Mouse (Mus musculus): ENCODE measurements around the gene Gm10799.
A peak's percentile ranks its signal among the peaks of the same experiment; 100 is the strongest.
"Not testable (repeated sequence)": the region's sequence is repeated elsewhere in the genome, so short reads cannot be mapped to it uniquely, and the experiment has no call there.

Gene Gm10799

GRCm38 (mm10) chr2:104068450-104068849 lies at the start of gene Gm10799:
Gm10799 (minus strand) TSS chr2:104068550.
- DNase-seq, result not testable (repeated sequence)

DNA sequence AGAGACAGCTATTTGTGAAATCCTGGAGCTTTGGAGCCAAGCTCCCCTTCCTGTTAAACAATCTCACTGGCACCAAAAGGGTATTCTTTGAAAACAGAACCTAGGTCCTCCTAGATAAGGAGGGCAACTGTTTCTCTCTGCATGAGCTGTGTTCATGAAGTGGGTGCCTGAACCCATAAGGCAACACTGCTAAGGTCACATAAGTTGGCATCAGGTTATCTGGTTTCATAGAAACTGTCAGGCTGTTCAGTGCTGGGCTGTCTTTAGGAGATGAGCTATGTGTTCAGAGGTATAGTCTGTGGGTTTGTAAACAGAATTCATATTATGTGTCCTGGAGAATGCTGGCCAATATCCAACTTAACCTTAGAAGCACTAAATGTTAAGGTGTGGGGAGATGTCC lies 48.8 kb upstream of the Gm10799 start:
- not testable (repeated sequence) for DNase-seq

- no peak for DNase-seq
These were observed 46.5 kb upstream of the Gm10799 start for GRCm38 (mm10) chr2:104114898-104115297.

DNA sequence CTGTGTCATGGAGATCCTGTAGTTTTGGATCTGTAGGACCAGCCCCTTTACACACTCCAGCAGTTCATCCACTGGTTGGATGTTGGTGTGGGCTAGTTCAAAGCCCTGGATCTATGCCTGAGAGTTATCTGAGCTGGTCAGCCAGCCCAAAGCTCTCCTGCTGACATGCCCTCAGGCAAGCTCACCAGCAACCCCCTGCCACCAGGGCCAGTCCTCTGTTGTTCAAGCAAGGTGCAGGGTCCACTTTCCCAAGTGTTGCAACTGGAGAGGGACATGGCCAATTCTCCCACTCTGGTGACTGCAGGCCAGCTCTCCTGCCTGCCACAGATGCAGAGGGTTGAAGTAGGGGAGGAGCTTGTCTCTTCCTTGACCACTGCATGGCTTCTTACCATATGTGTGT lies 45.2 kb upstream of the Gm10799 start:
- DNase-seq, result not testable (repeated sequence)

GRCm38 (mm10) chr2:104111170-104111797 lies 42.9 kb upstream of the Gm10799 start:
- not testable (repeated sequence) for DNase-seq

DNA sequence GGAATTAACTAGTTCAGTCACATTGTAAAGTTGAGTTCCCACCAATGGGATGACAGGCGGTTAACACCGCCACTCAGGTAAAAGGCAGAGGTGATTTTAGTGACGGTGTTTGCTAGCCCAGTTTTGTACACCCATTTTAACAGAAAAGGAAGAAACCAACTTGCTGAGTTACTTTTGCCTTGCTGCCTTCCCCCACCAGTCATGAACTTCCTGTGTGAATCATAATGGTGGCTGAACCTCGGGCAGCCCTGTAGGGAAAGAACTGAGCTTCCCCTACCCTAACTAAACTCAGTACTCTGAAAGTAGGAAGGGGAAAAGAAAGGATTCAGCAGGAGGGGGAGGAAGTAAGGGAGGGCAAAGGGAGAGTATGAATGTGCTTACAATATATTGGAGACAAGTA lies 41.7 kb upstream of the Gm10799 start:
- no peak for DNase-seq

DNA sequence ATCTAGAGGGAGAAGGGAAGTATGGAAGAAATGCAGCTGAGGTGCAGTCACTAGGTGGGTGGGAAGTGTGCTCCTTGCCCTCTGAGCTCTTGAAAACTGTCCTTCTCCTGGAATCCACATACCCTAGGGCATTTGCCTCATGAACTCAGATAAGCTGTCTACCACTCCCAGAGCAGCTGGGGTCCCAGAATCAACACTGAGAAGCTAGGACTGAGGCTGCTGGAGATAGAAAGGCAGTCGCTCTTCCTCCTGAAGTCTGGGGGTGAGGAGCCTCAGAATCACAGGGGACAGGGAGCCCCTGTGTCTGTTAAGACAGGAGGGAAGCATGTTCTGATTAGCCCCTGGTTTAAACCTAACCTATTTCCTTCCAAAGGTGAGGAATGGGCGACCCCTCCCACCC lies 41.2 kb upstream of the Gm10799 start:
- DNase-seq, result no peak

DNA sequence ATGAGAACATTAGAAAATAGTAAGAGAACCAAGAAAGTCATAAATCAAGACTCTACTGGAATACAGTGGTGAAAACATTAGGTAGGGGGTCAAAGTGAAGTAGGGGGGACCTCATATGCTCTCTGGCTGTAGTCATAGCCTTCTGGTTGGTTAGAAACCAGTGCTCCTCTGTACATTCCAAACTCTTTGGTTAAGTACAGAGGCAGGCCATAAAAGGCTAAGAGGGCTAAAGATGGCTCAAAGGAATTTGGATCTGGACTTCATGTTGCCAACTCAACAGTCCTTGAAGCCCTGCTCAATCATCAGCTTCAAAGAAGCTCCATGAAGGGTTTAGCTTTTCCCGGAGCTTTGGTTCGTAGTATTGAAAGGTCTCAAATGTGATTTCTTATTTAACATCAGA lies 40.7 kb upstream of the Gm10799 start:
- DNase-seq, result not testable (repeated sequence)

DNA sequence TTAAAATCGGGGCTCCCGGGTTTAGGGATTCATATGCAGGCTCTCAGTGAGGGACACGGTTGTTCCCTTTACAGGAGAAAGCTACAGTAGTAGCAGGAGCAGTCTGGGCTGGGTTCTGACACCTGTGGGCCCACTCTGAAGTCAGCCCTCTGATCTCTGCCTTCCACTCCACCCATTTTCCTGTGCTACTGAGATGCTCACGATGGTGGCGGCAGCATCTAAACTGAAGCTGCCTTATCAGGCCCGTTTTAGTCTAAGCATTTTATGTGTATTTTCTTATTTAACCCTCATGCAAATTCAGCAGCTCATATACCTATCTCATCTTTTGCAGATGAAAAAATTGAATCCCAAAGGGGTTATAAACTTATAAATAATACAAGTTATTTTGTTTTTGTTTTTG lies 36.5 kb upstream of the Gm10799 start:
- no peak for DNase-seq

- no peak for DNase-seq
These were observed 31.6 kb upstream of the Gm10799 start for GRCm38 (mm10) chr2:104099946-104100345.

- no peak for DNase-seq
These were observed 30.9 kb upstream of the Gm10799 start for GRCm38 (mm10) chr2:104099231-104099585.

DNA sequence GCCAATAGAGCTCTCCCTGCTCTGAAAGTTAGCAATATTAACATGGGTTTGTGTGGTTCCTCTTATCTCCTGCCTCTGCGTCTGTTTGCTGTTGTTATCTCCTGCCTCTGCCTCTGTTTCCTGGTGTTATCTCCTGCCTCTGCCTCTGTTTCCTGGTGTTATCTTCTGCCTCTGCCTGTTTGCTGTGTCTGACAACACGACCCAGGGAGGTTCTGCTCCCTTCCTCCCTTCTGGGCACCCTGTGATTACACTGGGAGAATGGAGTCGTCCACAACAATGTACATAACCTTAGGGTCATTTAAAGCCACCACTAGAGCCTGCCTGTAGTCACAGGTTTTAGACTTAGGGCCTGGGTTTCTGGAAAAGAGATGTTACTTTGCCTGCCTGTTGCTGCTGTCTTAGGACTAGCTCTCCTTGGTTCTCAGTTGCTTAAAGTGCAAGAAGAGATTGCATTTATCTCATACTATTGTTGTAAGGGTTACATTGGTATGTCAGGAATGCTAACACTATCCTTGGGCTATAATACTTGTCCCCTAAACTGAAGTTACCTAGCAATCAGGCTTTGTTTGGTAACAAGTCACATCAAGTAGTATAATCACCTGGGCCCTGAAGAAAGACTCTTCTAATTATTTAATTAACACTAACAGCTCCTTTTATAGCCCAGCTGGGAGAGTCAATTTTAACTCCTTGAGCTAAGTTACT lies 30.3 kb upstream of the Gm10799 start:
- no peak for DNase-seq

GRCm38 (mm10) chr2:104097396-104097795 lies 29.0 kb upstream of the Gm10799 start:
- DNase-seq, result not testable (repeated sequence)

GRCm38 (mm10) chr2:104096796-104097195 lies 28.4 kb upstream of the Gm10799 start:
- not testable (repeated sequence) for DNase-seq

DNA sequence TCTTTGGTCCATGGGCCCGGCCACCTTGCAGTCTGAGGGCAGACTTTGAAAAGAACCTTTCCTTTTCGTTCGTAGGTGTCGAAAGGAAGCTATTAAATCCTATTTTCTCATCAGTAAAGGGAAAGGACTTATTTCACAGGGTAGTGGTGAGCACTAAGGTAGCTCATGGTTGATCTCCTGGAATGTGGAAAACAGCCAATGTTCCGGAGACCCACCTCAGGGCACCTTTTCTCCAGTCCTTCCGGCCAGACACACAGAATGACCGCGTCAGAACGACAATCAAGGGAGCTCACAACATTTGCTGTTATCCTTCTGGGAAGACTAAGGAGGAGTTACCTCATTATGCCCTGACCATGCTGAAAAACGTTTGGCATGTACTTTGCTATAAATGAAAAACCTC lies 27.9 kb upstream of the Gm10799 start:
- DNase-seq, result no peak

DNA sequence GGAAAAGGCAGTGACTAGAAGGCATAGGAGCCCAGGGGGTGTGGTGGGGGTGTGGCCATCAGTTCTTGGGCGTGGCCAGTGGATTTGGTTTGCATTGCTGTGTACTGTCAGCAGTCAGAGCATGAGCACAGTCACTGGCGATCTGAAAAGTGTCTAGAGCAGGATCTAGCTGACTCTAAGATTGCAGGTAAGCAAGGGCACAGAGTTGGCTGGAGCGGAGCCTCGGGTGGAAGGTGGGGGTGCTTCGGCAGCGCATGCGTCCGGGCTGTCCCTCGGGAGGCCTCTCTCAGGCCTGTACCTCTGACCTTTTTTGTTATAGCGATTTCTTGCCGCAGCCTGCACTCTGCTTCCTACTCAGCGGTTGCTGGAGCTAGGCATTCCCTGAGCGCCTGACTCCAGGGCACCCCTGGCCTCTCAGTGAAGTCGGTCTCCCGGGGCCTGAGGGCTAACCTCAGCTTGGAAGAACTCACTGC lies 27.4 kb upstream of the Gm10799 start, which contains the start of gene Cd59a:
Gene Cd59a (plus strand): TSS at position 61 of the 473 bp plus-strand sequence.
- peak; percentile 94 for DNase-seq

GRCm38 (mm10) chr2:104093305-104093704 lies 25.0 kb upstream of the Gm10799 start:
- DNase-seq, result no peak

DNA sequence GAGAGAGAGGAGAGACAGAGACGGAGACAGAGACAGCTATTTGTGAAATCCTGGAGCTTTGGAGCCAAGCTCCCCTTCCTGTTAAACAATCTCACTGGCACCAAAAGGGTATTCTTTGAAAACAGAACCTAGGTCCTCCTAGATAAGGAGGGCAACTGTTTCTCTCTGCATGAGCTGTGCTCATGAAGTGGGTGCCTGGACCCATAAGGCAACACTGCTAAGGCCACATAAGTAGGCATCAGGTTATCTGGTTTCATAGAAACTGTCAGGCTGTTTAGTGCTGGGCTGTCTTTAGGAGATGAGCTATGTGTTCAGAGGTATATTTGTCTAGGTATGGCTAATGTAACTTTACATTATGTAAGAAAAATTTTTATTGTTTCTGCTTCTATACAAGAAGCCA lies 19.2 kb upstream of the Gm10799 start:
- DNase-seq, result not testable (repeated sequence)

GRCm38 (mm10) chr2:104084027-104084426 lies 15.7 kb upstream of the Gm10799 start:
- not testable (repeated sequence) for DNase-seq

DNA sequence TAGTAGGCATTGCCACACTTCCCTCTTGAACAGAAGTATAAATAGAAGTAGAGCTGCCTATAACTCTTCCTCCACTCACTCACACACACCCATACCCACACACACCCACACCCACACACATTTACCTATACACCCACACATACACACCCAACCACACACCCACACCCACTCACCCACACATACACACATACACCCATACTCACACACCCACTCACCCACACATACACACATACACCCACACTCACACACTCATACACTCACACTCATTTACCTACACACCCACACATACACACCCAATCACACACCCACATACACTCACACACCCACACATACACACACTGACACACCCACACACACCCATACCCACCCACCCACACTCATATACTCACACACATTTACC lies 14.1 kb upstream of the Gm10799 start:
- no peak for DNase-seq

DNA sequence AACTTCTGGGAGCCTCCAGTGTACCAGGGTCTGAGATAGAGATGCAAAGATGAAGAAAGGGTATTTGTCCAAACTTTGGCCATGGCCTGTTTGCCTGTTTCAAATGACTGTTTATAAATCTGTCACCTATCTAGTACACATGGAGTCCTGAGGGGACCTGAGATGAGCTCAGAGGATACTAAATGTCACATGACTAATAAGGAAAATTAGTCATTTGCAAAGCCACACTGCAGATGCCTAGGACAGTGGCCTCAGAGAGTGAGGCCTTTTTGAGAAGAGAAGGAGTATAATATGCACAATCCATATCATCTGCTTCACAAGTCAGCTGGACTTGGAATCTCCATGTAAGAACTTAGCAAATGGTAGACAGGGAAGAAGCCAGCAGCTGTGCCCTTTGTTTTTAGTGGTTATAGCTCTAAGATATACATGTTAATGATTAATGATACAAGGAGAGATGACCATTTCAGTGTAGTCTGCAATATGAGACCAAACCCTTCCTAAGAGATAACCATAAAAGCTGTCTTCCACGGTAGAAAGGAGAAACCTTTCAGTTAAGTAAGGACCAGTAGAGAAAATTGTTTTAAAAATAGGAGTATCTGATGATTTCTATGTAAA lies 13.2 kb upstream of the Gm10799 start:
- not testable (repeated sequence) for DNase-seq

DNA sequence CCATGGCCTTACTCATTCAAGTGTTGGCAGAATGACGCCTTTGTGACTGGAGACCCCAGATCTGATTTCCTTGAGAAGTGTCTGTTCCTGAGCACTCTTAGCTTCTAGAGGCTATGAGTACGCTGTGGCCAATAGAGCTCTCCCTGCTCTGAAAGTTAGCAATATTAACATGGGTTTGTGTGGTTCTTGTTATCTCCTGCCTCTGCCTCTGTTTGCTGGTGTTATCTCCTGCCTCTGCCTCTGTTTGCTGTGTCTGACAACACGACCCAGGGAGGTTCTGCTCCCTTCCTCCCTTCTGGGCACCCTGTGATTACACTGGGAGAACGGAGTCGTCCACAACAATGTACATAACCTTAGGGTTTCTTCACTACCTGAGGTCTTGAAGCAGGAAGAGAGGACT lies 9.9 kb upstream of the Gm10799 start:
- not testable (repeated sequence) for DNase-seq

- DNase-seq, result peak; percentile 64
These were observed 1.4 kb upstream of the Gm10799 start, which contains the start of gene Cd59b for GRCm38 (mm10) chr2:104069704-104070185. Cd59b (plus strand) TSS chr2:104069849.

DNA sequence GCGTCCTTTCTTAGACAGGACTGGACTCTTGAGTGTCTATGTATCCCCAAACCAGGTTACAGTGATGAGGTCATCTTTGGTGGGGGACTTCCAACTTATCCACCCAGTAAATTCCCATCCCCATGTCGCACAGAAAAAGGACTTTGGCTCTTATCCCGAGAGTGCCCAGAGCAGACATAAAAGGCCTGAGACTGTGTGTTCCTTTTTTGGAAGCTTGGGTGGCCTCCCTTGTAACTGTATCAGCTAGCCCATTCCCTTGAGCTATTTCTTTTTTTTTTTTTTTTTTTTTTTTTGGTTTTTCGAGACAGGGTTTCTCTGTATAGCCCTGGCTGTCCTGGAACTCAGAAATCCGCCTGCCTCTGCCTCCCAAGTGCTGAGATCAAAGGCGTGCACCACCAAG lies 2.8 kb downstream of the Gm10799 start, which contains the start of gene Gm10912:
Gene Gm10912 (plus strand): TSS at position 301 of the 400 bp plus-strand sequence.
- DNase-seq, result not testable (repeated sequence)
